Mouse (Mus musculus) kidney, adult 2 months (tissue): ENCODE results near the gene She.

Experiments
- CTCF ChIP-seq: fragments of 200-500 bp; conservative IDR thresholded peaks from 2 replicates; pipeline ENCODE4 v1.5.1; 2011; ENCODE audit warnings: low read depth, mild to moderate bottlenecking, control low read depth, low read length, moderate library complexity, mixed read lengths; ENCODE audit not compliant: insufficient read depth, insufficient read length
- POLR2A ChIP-seq: fragments of 200-500 bp; IDR thresholded peaks from one replicate; pipeline ENCODE4 v1.6.1; 2011; ENCODE audit warnings: low read depth, low read length, control low read depth

DNA sequence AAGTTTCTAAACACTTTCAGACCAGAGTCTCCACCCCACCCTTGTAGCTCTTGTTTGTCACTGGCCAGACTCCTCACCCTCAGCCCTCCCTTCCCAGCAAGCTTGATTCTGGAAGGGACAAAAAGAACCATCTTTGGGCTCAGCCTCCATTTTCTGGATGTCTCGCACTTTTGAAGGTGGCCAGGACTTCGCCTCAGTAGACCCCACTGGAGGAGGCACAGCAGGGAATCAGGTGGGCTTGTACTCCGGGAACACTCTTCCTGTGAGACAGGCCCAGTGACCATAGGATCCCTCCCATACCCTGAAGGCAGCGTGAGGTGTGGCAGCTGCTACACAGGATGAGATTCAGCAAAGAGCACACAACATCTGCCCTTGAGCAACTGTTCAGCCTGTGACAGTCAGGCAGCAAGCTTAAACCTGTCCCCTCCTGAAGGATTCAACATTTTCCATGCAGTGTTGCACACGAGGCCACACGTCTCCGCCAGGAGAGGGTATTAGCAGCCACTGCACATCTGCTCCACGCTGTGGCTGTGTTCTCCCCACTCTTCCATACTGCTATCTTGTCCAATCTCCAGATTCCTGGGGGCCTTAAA lies 66.1 kb downstream of the She start:
- no peak for TF ChIP-seq CTCF
- TF ChIP-seq POLR2A = no peak
